Mouse (Mus musculus): ENCODE measurements at regions not wholly inside any gene's neighbourhood (a gene's known extent, or its start where the extent isn't known, plus 50 kb on each side); places are given as distances from the start of the nearest gene placed in this dataset.
"Not testable (repeated sequence)": the region's sequence is repeated elsewhere in the genome, so short reads cannot be mapped to it uniquely, and the experiment has no call there.

DNA sequence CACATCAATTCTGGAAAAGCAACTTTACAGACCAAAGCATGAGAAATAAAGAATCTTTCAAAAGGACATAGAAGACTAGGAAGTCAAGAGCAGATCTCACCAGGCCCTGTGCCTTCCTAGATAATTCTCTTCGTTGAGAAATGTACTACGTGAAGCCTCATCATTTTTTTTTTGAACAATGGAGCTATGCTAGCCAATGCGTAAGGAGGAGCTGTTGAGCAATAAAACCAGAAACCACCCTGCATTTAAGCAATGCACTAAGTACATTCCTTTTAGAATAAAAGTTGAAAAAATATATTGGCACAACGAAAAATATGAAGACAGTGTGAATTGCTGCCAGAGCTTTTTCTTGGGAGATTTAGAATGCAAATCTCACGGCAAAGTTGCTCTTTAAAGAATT, 349.7 kb upstream of the Rgma start:
- no peak for DNase-seq (ENCODE audit: low read depth, low spot score)

DNA sequence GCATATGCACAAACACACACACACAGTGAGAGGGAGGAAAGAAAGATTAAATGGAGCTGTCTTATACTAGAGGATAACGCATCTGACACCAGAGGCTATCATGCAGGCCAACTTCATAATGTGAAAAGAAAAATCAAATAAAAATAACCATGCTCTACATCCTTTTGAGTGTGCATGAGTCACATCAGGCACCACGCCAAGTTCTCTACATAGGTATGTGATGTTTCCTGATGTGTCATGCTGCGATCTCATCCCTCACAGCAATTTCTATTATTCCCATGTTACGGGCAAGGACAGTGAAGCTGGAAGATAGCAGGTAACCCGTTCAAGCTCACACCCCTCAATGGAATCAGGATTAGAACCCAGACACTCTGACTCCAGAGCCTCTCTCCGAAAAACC, 346.4 kb upstream of the Rgma start:
- DNase-seq (ENCODE audit: low read depth, low spot score): no peak

DNA sequence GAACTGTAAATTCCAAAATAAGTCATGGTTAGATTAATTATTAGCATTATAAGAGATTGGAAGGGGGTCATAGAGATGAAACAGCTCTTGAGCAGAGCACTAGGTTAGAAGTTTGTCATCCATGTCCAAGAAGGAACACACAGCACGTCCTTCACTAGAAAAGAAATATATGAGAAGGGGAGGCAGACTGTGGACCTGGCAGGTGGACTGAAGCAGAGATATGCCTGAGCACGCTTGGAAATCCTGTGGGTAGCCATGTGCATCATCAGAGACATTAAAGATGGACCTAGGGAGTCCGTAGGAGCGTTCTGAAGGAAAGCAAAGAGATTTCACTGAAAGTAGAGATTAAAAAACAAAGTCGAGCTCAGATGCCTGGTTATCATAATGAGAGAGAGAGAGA, 343.9 kb upstream of the Rgma start:
- no peak for DNase-seq (ENCODE audit: low read depth, low spot score)

DNA sequence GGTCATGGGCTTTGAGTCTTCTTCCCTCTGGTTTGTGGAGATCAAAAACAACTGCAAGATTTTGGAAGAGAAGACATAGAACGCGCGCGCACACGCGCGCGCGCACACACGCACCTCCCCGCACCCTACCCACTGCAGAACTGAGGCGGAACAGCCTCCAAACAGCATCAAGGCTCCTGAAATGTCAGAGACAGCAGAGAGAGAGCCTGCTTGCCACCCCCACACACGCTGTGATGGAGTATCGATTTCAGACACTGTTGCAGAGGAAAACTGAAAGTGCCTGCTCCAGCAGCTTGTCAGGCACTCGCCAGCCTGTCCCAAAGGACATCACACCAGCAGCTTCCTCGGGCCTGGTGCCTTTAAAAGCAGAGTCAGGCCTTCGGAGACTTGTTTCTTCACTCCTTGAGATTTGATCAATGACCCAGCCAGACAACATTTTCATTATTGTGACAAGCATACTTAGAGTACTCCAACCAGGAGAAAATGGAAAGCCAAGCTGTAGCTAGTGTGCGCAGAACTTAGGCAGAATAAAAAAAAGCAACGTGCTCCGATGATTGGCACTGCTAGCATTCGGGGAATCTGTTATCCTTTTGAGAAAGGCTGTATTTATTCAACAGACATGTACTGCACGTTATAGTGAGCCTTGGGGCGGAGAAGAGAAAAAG, 342.9 kb upstream of the Rgma start:
- DNase-seq (ENCODE audit: low read depth, low spot score): no peak

DNA sequence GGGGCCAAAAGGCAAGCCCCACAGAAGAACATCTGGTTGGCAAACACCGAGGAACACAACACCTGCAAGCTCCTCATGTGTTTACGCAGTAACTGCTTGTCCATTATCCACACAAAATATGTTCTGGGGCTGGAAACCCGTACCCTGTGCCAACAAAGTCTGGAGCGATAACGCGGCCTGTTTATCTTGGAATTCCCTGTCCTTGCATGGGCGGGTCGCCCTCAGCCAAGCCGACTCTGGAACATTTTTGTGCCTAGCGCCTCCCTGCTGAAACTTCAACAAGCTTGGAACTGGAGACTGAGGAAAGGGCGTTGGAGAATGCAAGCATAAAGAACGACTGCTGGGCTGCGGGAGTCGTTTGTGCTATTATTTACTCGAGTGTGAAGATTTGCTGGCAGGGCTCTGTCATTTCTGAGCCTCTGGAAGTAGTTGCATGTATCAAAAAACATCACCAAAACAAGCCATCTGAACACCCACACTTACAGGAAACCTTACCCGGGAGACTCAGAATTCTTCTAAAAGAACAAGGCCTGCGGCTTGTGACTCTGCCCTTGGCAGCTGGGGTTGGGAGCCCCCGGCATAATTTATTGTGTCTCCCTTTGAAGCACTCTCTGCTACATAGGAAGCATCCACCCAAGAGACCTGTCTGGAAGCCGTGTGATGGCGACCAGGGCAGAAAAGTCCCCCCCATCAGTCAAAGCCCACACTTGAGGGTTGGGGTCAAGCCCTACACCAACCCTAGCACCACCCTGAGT, 338.3 kb upstream of the Rgma start:
- no peak for DNase-seq (ENCODE audit: low read depth, low spot score)

DNA sequence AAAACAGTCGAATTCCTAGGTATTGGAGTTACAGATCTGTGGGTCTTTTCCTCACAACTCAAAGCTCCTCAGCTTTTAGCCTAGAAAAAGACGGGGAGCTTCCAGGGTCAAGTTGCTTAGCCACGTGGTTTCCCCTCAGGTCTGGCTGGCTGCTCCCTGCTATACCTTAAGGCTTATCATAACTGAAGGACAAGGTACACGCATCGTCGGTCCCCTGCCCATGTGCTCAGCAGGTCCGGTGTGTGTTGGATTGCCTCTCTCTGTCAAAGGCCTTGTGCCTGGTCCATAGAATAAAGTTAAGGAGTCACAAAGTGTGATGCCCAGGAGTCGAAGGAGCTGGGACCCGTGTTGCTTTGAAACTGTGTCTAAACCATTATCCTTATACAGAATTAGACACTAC, 337.7 kb upstream of the Rgma start:
- DNase-seq (ENCODE audit: low read depth, low spot score): no peak

DNA sequence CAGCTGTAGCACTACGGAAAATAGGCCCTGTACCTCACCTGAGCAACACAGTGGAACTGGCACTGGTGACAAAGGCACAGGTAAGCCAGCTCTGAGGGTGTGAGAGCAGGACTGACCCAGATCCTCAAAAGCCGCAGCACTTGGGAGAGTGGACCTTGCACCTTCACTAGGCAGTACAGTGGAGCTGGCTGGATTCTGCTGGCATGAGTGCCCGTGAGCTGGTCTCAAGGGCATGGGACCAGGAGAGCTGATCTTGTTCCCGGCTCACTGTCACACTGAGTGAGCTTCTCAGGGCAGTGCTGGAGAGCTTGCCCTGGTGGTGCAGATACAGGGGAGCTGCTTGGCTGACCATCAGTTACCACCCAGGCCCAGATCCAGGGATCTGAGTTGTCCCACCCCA, 335.4 kb upstream of the Rgma start:
- DNase-seq (ENCODE audit: low read depth, low spot score): no peak

DNA sequence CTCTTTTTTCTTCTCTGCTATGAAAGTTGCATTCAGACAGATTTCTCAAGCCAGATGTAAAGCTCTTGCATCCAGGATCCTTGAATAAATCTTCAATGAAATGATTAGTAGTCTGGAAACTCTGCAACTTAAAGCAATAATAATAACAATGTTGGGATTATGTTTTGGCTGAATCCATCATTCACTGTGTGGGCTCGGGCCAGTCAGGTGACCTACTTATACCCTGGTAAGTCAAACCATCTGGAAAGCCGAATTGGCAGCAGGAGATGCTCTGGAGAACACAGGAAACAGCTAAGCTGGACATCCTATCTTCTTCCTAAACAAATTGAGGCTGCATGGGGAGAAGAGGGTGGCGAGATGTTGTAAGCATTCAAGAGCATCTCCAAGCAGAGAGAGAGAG, 331.0 kb upstream of the Rgma start:
- DNase-seq (ENCODE audit: low read depth, low spot score): no peak

DNA sequence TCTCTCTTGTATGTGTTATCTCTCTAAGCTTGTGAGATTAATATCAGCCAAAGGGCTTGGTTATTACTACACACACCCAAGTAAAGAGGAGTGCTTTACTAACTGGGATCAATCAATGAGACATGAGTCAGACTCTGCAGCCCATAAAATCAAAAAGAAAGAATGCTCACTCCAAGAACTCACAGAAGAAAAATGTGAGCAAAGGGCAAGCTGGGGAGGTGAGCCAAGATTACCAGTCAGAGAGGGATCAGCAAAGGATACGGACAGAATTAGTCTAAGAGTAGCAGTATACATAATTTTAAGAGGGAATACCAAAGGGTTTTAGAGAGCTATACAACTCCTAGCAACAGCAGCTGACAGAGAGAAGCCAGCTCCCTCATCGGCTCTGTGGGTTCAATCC, 319.4 kb upstream of the Rgma start:
- no peak for DNase-seq (ENCODE audit: low read depth, low spot score)

DNA sequence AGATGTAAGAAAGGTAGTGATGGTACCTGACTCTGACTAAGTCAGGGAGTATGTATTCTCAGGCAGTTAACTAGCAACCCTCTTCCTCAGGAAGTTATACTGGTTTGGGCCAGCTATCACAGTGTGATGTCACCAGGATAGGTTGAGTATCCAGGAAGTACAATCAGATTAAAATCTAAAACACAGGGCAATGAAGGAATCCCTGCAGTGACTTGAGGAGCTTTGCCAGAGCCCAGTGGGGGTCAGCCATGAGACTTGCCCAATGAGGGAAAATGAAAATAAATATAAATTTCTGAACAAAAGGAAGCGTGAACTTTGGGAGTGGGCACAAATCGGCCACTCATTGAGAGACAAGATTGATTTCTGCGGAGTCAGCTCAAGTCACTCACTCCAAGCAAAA, 311.8 kb upstream of the Rgma start:
- DNase-seq (ENCODE audit: low read depth, low spot score): no peak

DNA sequence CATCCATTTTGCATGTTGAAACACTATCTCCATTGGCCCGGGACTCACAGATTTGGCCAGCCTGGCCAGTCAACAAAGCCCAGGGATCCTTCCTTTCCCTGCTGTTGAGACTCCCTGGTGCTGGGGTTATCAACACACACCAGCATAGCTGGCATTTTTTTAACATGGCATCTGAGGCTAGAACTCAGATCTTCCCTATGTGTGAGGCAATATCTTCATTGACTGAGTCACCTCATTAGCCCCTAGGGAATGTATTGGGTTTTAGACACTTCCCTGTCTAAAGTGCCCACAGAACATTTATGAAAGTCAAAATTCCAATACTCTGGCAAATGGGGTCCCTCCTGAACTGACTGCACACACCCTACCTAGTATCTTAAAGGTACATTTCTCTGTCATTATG, 306.8 kb upstream of the Rgma start:
- no peak for DNase-seq (ENCODE audit: low read depth, low spot score)

DNA sequence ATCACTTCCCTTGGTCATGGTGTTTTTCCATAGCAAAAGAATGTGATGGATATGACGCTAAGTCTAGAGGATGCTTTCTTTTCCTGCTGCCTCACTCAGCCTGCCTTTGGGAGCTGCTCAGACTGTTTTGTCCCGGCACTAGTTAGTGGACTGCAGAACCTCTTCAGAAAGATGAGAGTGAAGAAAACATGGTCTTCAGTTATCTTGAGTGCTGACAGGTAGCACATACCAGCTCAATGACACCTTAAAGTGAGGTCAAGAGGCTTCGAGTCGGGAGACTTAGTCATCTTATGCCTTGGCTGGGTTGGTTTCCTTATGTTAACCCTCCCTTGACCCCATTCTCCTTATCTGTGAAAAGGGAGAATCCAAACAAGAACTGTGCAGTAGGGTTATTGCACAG, 306.0 kb upstream of the Rgma start:
- no peak for DNase-seq (ENCODE audit: low read depth, low spot score)

DNA sequence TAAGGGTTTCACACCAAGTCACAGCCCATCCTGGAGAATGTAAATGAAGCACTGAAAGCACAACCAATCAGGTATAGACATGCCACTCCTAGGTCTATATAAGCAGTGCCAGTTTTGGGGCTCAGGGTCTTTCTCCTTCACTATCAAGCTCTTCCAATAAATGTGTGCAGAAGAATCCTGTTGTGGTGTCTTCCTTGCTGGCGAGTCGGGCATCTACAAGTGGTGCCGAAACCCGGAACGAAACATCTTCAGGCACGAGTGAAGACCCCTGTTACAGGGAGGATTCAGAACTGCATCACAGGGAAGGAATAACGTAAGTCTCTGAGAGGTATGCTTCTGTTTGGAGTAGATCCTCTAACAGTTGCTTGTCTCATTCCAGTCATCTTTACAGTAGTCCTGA, 299.9 kb upstream of the Rgma start:
- not testable (repeated sequence) for DNase-seq (ENCODE audit: low read depth, low spot score)

DNA sequence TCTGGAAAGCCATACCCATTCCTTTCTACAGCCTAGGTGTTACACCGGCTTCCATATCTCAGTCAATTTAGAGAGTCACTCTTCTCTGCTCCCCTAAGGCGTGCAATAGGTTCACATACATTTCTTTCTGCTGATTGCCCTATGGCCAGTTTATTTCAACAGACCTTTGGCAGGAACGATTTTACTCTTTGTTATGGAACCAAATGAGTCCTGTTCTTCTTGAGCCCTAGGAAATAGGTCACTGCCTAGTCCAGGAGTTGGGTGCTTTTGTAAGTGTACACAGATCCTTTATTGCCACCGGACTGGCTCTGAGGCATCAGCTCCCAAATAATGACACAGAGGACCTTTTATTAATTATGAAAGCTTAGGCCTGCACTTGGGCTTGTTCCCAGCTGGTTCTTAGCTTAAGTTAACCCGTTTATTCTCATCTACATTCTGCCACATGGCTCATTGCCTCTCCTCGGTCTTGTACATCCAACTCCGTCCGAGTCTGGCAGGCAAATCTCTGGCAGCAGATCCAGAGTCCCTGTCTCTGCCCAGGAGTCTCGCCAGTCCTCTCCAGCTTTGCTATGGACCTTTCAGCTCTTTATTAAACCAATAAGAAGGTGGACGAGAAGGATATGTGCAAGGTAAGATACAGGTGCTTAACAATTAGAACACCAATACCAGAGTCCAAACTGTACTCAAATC, 287.7 kb upstream of the Rgma start:
- DNase-seq (ENCODE audit: low read depth, low spot score): no peak

DNA sequence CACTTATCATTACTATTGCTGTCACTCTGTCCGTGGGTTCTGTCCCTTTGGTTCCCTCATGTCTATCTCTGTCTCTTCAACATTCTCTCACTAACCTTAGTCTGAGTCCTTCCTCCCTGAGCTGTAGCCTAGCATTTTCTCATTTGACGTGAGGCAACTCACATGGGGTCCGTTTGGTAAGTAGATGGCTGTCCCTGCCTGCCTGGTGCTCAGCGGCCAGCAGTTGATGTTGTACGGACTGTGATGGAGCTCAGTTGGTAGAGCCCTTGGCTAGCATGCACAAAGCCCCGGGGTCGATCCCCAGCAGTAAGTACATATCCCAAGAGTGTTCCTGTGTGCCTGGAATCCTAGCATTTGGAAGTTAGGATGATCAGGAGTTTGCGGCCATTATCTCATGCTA, 287.0 kb upstream of the Rgma start:
- DNase-seq (ENCODE audit: low read depth, low spot score): no peak

DNA sequence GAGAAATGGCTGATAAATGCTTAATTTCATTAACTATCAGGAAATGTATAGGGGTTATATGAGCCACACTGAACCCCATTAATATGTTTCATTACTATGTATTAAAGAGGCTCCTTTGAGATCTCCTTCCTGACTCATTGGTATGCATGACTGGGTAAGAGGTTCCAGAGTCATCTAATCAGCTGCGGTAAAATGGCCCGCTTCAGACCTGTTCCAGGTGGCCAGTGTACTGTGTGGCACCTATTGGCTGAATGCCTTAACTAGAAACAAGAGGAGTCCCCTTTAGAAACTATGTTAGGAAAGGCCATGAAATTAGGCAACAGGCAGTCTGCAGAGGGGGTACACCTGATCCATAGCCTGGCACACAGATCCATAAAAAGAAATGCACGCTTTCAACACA, 283.6 kb upstream of the Rgma start:
- no peak for DNase-seq (ENCODE audit: low read depth, low spot score)

DNA sequence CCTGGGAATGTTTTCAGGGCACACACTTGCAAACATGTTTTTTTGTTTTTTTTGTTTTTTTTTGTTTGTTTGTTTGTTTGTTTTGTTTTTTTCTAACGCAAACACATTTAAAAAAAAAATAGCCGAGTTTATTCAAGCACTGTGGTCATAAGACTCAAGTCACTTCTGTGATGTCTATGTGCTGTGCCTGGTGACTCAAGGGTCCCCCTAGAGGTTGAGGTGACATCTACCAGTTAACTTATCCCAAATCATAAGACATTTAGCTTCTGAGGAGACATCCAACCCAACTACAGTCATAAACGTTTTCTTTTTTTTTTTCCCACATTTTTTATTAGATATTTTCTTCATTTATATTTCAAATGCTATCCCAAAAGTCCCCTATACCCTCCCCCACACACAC, 281.2 kb upstream of the Rgma start:
- DNase-seq (ENCODE audit: low read depth, low spot score): peak; percentile 4

DNA sequence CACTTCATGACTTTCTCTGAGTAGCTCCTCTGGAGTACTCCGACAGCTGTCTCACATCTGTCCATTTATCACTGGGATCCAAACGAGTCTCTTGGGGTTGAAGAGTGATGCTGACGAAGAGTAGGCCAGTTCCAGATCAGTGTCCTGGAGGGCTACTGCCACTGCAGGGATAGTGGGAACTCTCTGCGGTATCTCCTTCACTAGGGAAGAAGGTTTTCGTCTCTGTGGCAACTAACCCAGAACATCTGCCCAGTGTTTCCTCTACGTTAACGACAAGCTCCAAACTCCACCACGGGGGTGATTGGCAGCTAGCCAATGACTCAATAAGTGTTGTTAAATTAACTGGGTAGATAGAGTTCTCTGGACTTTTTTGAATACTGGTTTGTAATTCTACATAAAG, 256.4 kb upstream of the Rgma start:
- no peak for DNase-seq (ENCODE audit: low read depth, low spot score)

DNA sequence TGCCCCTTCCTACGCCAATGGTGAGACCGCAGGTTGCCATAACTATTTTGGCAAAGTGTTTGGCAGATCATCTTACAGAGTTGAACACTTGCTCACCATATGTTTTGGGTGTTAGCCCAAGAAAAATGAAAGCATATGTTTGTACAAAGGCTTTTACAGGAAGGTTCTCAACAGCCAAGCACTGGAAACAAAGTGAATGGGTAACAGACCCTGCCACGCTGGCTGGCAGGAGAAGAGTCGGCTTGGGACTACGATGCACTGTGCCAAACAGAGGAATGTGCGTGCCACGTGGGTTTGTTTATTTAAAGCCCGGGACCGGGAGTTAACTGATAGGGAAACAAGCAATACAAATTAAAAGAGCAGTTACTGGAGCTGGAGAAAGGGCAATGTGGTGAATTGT, 255.0 kb upstream of the Rgma start:
- DNase-seq (ENCODE audit: low read depth, low spot score): no peak

DNA sequence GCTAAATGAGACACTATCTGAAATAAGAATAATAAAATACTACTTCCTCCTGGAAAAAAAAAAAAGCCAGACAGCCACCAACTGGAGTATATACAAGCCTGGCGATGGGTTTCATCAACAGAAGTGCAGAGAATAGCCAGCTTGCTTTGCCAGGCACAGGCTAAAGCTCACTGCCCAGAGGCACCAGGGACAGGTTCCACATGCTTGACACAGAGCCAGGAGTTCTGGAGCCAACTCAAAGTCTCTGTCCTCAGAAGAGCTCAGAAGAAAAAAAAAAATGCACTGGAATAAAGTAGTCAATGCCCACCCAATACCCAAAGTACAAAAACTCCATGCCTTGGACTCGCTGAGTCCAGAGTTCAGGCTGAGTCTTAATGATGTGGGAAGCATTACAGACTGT, 250.3 kb upstream of the Rgma start:
- DNase-seq (ENCODE audit: low read depth, low spot score): no peak

DNA sequence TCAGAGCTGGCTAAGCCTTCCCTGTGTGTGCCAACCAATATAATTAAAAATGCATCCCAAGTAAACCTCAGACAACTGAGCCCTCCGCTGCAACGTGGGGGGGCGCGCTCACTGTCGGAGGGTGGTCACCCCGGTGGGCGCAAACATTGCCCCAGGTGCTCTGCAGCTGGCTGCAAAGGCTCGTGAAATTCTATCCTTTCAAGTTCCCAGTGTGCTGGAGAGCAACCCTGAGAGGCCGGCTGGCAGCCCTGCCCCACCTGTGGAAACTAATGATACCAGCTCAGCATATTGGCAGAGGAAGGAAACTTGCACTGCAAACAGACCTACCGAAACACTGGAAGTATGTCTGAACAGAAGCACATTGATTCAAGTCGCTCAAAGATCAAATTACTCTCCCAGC, 249.4 kb upstream of the Rgma start:
- no peak for DNase-seq (ENCODE audit: low read depth, low spot score)

DNA sequence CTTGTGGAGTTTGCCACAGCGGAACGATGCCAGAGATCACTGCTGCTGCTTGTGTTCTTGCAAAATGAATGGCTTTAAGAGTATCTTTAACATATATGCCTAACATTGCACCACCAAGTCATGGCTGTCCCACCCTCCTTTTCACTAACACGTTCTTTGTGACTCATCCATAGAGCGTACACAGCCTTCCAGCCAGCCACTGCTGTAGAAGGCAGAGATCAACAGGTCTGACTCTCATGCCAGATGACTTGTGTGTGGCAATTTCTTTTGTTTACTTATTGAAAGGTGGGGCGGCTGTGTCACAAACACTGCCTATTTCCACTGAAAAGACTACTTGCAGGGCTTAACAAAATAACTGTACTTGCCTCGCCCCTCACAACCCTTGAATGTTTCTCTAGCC, 239.5 kb upstream of the Rgma start:
- no peak for DNase-seq (ENCODE audit: low read depth, low spot score)

DNA sequence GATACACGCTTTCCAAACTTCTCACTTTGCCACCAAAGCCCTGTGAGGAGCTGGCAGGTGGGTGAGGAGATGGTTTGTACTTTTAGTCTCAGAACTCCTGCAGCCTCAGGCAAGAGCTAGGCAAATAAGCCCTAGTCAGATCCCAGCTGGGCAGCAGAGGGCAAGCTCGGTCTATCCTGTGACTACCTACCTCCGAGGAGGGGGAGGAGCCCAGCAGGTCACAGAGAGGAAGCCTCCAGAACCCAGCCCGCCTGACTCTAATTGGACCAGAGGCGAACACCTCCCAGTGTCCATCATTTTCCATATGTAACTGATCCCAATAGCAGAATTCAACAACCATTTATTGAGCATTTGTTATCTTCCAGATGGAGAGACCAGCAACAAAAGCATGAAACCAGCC, 237.0 kb upstream of the Rgma start:
- no peak for DNase-seq (ENCODE audit: low read depth, low spot score)
